Mouse (Mus musculus): Measurements from ENCODE around the gene Impg1. TPM values are rescaled to one million over a fixed set of nuclear protein-coding genes. Genes with fewer than 3 reads are reported as not detected.

Impg1 gene
- not detected for total RNA-seq (2023)

DNA sequence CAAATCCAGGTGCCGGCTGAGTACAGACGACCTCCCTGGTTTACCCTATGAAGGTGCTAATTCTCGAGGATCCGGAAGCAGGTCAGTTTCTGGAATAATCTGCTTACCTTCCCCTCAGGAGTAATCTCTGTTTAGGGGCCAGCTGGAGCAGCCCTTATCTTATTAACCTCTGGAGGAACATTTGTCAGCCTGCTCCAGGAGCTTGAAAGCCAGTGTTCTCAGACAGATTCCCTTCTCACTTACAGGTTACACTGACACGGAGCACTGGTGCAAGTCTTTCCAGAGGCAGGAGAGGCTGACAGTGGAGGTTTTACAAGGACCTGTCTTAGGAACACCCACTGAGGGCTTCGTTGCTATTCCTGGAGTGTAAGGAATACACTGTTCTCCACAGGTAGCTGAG, at the start of gene Impg1:
Gene Impg1, minus strand, starts transcription at position 101 of the 400 bp plus-strand sequence.

Measured in neutrophil, adult 59 days (primary cell).